Mouse (Mus musculus) spleen, adult 2 months (tissue): ENCODE measurements around the gene Olfr361.
"Not testable (repeated sequence)": the region's sequence is repeated elsewhere in the genome, so short reads cannot be mapped to it uniquely, and the experiment has no call there.

Experiments used
- CTCF ChIP-seq: fragments of 200-500 bp; IDR thresholded peaks from 2 replicates; pipeline ENCODE4 v1.5.1; 2011; ENCODE audit warnings: mild to moderate bottlenecking, inconsistent platforms; ENCODE audit not compliant: insufficient read depth, insufficient read length, insufficient replicate concordance; ENCODE audit errors: extremely low read depth
- POLR2A ChIP-seq: fragments of 200-500 bp; IDR thresholded peaks from 2 replicates; pipeline ENCODE4 v1.6.1; 2011; ENCODE audit warnings: low read depth, low read length, inconsistent platforms

DNA sequence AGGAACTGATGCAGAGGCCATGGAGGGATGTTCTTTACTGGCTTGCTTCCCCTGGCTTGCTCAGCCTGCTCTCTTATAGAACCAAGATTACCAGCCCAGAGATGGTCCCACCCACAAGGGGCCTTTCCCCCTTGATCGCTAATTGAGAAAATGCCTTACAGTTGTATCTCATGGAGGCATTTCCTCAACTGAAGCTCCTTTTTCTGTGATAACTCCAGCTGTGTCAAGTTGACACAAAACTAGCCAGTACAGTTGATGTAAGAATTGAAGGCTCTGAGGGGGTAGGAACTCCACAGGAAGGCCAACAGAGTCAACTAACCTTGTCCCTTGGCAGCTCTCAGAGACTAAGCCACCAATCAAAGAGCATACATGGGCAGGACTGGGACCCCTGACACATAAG is at the start of gene Olfr361:
- not testable (repeated sequence) for TF ChIP-seq POLR2A, CTCF
